Mouse (Mus musculus): ENCODE data around the gene Scap.

GRCm38 (mm10) chr9:110351350-110351749 is 18.3 kb downstream of the Scap start:
- no peak for TF ChIP-seq CTCF (IDR thresholded peaks at IDR 0.05; ENCODE audit: low read depth, low read length)
- no peak for TF ChIP-seq TAL1 (conservative IDR thresholded peaks at IDR 0.05; ENCODE audit: low read depth, low read length)
- TF ChIP-seq GATA1 (IDR thresholded peaks at IDR 0.05; ENCODE audit: borderline replicate concordance, low read length) = no peak
- no peak for TF ChIP-seq GATA2 (IDR thresholded peaks at IDR 0.05; ENCODE audit: borderline replicate concordance, low read depth, low read length)

All from G1E (cell line).